ENCODE assay signal across 8 mouse cellular contexts in the genomic region with DNA sequence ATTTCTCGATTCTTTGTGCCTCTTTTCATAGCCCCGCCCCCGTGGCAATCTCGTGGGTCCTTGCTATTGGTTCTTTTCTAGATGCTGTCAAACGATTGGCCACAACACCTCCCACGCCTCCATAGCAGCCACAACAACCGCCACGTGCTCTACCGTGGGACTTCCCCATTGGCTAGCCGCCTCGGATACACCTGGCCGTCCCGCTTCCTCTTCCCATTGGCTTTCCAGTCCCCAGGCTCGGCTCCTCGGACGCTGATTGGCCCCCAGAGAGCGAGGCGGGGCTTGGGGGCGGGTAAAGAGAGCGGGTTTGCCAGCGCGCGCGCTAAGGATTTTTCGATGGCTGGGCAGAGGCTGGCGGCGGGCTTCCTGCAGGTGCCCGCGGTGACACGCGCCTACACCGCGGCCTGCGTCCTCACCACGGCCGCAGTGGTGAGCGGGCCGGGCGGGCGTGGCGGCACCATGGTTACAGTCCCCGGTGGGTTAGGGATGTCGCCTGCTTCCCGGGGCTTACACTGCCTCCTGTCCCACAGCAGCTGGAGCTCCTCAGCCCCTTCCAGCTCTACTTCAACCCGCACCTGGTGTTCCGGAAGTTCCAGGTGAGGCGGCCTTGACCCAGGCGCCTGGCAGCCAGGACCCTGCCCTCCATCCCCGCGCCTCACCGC. TPM values are rescaled to one million over a fixed set of nuclear protein-coding genes. Genes with fewer than 3 reads are reported as not detected.
DNase-seq lines count a peak whose midpoint lies in the region; ATAC-seq and TF ChIP-seq lines count a peak whose summit lies in the region.

A gene (plus strand): TSS at position 325 of the 662 bp plus-strand sequence.

- DNase-seq in cerebellum, adult 11-12 months: peak; percentile 99
- peak; percentile 82 for DNase-seq in heart, postnatal 25 days (ENCODE audit: low spot score)
- DNase-seq in layer of hippocampus, adult 11-12 months (ENCODE audit: low spot score): peak; percentile 98
- DNase-seq in liver, postnatal 0 days: peak; percentile 95

- peak within 1 kb of the TSS; percentile 89 for H3K4me2 ChIP-seq in forebrain, embryonic 16.5 days (ENCODE audit: low read length)
- peak within 1 kb of the TSS; percentile 80 for H3K4me2 ChIP-seq in liver, postnatal 0 days (ENCODE audit: low read depth, low read length)
- H3K4me2 ChIP-seq in neural tube, embryonic 14.5 days (ENCODE audit: low read depth, low read length): peak within 1 kb of the TSS; percentile 84

- no peak within 1 kb of the TSS for H3K27ac ChIP-seq in ES-Bruce4 (ENCODE audit: insufficient read depth, low read length)
- H3K27ac ChIP-seq in forebrain, embryonic 16.5 days (ENCODE audit: low read length): no peak within 1 kb of the TSS
- H3K27ac ChIP-seq in liver, postnatal 0 days (ENCODE audit: low read depth): 0 out of 2 replicates have a peak within 1 kb of the TSS, but pooled peaks have one; percentile 25
- H3K27ac ChIP-seq in neural tube, embryonic 14.5 days (ENCODE audit: low read depth, low read length): peak within 1 kb of the TSS; percentile 40; the same call in 1 of the 2 replicates
- H3K27ac ChIP-seq in testis, adult 2 months (ENCODE audit: control insufficient read depth, insufficient read depth, low read depth, low read length): peak within 1 kb of the TSS; percentile 75

- intact Hi-C loops in heart, postnatal 25 days (cut with DNase I): no loop called here

- peak; percentile 99 for ATAC-seq in forebrain, embryonic 16.5 days
- ATAC-seq in liver, postnatal 0 days: peak; percentile 100
- ATAC-seq in neural tube, embryonic 14.5 days (ENCODE audit: low read depth): peak; percentile 99

- under 1% methylated on average over 51 of the region's 51 CpGs for WGBS in forebrain, embryonic 16.5 days
- WGBS in liver, postnatal 0 days (ENCODE audit: insufficient replicate concordance): 2% methylated on average over 47 of the region's 51 CpGs
- 2% methylated on average over 51 of the region's 51 CpGs for WGBS in neural tube, embryonic 14.5 days

- peaks cover 9% of the 10 kb centered on the region; the same call in 1 of the 2 replicates for H3K36me3 ChIP-seq in ES-Bruce4 (ENCODE audit: control insufficient read depth, insufficient read depth, low read length, poor library complexity, severe bottlenecking)
- H3K36me3 ChIP-seq in forebrain, embryonic 16.5 days (ENCODE audit: control insufficient read depth, insufficient read depth): peaks cover 20% of the 10 kb centered on the region
- H3K36me3 ChIP-seq in liver, postnatal 0 days (replicated peaks; ENCODE audit: insufficient read depth, low read length): peaks cover 24% of the 10 kb centered on the region
- H3K36me3 ChIP-seq in neural tube, embryonic 14.5 days (ENCODE audit: control insufficient read depth, insufficient read depth, low read length): peaks cover 29% of the 10 kb centered on the region
- H3K36me3 ChIP-seq in testis, adult 2 months (ENCODE audit: control insufficient read depth, insufficient read depth, low read length): no peaks in the 10 kb centered on the region

- no peak for TF ChIP-seq CTCF in ES-Bruce4 (IDR thresholded peaks at IDR 0.05; ENCODE audit: low read depth, low read length)
- TF ChIP-seq CTCF in liver, postnatal 0 days (IDR thresholded peaks at IDR 0.05; ENCODE audit: low read depth): no peak
- no peak for TF ChIP-seq CTCF in testis, adult 2 months (IDR thresholded peaks at IDR 0.05; ENCODE audit: control insufficient read depth, insufficient read depth, insufficient replicate concordance, low read depth, low read length)

- no peak for TF ChIP-seq EP300 in ES-Bruce4 (IDR thresholded peaks at IDR 0.05; ENCODE audit: insufficient read depth, low read depth, low read length)
- peak; percentile 44; the same call in 1 of the 2 replicates for TF ChIP-seq EP300 in liver, postnatal 0 days (IDR thresholded peaks at IDR 0.05; ENCODE audit: low read depth)

- TF ChIP-seq POLR2A in ES-Bruce4 (IDR thresholded peaks at IDR 0.05; ENCODE audit: insufficient read depth, low read length): no peak
- TF ChIP-seq POLR2A in testis, adult 2 months (IDR thresholded peaks at IDR 0.05; ENCODE audit: control insufficient read depth, low read depth, low read length): peak; percentile 48; the same call in 1 of the 2 replicates

- H3K9ac ChIP-seq in ES-Bruce4 (ENCODE audit: low read depth, poor library complexity, severe bottlenecking): peak within 1 kb of the TSS; percentile 22
- peak within 1 kb of the TSS; percentile 48 for H3K9ac ChIP-seq in forebrain, embryonic 16.5 days (replicated peaks; ENCODE audit: low read depth, low read length)
- H3K9ac ChIP-seq in liver, postnatal 0 days (replicated peaks): 0 out of 2 replicates have a peak within 1 kb of the TSS, but pooled peaks have one; percentile 24
- H3K9ac ChIP-seq in neural tube, embryonic 14.5 days (replicated peaks; ENCODE audit: low read depth, low read length): peak within 1 kb of the TSS; percentile 55

- H3K4me1 ChIP-seq in ES-Bruce4 (ENCODE audit: control insufficient read depth, insufficient read depth, low read length): no peaks in the 10 kb centered on the region
- H3K4me1 ChIP-seq in forebrain, embryonic 16.5 days (replicated peaks; ENCODE audit: control insufficient read depth, insufficient read depth, low read length): peaks cover 10% of the 10 kb centered on the region
- peaks cover 6% of the 10 kb centered on the region for H3K4me1 ChIP-seq in liver, postnatal 0 days (ENCODE audit: insufficient read depth)
- no peaks in the 10 kb centered on the region; the same call in none of the 2 replicates for H3K4me1 ChIP-seq in neural tube, embryonic 14.5 days (ENCODE audit: control insufficient read depth, insufficient read depth, low read length)
- H3K4me1 ChIP-seq in testis, adult 2 months (ENCODE audit: control insufficient read depth, insufficient read depth, low read length): peaks cover 9% of the 10 kb centered on the region

- peak within 1 kb of the TSS; percentile 65 for H3K4me3 ChIP-seq in ES-Bruce4 (ENCODE audit: low read depth, low read length)
- peak within 1 kb of the TSS; percentile 49 for H3K4me3 ChIP-seq in forebrain, embryonic 16.5 days (replicated peaks; ENCODE audit: low read length)
- H3K4me3 ChIP-seq in liver, postnatal 0 days (ENCODE audit: low read depth, low read length): peak within 1 kb of the TSS; percentile 41
- H3K4me3 ChIP-seq in neural tube, embryonic 14.5 days (ENCODE audit: low read depth, low read length): peak within 1 kb of the TSS; percentile 33
- H3K4me3 ChIP-seq in testis, adult 2 months (ENCODE audit: control insufficient read depth, low read depth, low read length): peak within 1 kb of the TSS; percentile 90

- H3K9me3 ChIP-seq in ES-Bruce4 (replicated peaks; ENCODE audit: control insufficient read depth, insufficient read depth, low read length, poor library complexity, severe bottlenecking): no peaks in the 10 kb centered on the region
- no peaks in the 10 kb centered on the region for H3K9me3 ChIP-seq in forebrain, embryonic 16.5 days (ENCODE audit: control insufficient read depth, low read length)
- H3K9me3 ChIP-seq in liver, postnatal 0 days (ENCODE audit: low read length): no peaks in the 10 kb centered on the region
- no peaks in the 10 kb centered on the region for H3K9me3 ChIP-seq in neural tube, embryonic 14.5 days (ENCODE audit: control insufficient read depth, low read length)

- no peaks in the 10 kb centered on the region for H3K27me3 ChIP-seq in ES-Bruce4 (ENCODE audit: control insufficient read depth, insufficient read depth, low read length, poor library complexity, severe bottlenecking)
- H3K27me3 ChIP-seq in forebrain, embryonic 16.5 days (replicated peaks; ENCODE audit: control insufficient read depth, insufficient read depth, low read length): no peaks in the 10 kb centered on the region
- H3K27me3 ChIP-seq in liver, postnatal 0 days (ENCODE audit: insufficient read depth, low read length): no peaks in the 10 kb centered on the region
- no peaks in the 10 kb centered on the region for H3K27me3 ChIP-seq in neural tube, embryonic 14.5 days (ENCODE audit: control insufficient read depth, insufficient read depth, low read length)
- H3K27me3 ChIP-seq in testis, adult 2 months (ENCODE audit: control insufficient read depth, insufficient read depth, low read length): no peaks in the 10 kb centered on the region

RNA-seq across cellular contexts. Expression of the gene that starts here (rescaled TPM):
- 9.6 and 13.8 TPM in 2 replicates for polyA plus RNA-seq in ES-Bruce4 (2011; ENCODE audit: insufficient read depth, insufficient read length, low read depth, missing spikeins)
- polyA plus RNA-seq in forebrain, embryonic 16.5 days (2015; fragmentation: Nextera tagmentation; extraction: Ambion mirVana): 2.0 and 3.3 TPM in 2 replicates
- under 1 TPM; 0.26 to 0.78 TPM for total RNA-seq in heart, postnatal 25 days (2021)
- 0.52 and 0.95 TPM in 2 replicates for polyA plus RNA-seq in liver, postnatal 0 days (2015; fragmentation: Nextera tagmentation; extraction: Ambion mirVana)
- polyA plus RNA-seq in neural tube, embryonic 14.5 days (2014; fragmentation: Nextera tagmentation; extraction: Ambion mirVana): 1.9 and 2.0 TPM in 2 replicates
- 120 and 145 TPM in 2 replicates for polyA plus RNA-seq in testis, adult 2 months (2012; rRNA removed)

Comparison
In these comparisons a context has a peak if more than half of its experiments do, and no peak if none do; other contexts are left out.
1. Peak in DNase-seq in heart, postnatal 25 days; RNA of the gene not detected or under 1 TPM.
2. Peak in DNase-seq, ATAC-seq, H3K4me3 ChIP-seq, H3K27ac ChIP-seq, H3K9ac ChIP-seq and H3K4me2 ChIP-seq in liver, postnatal 0 days; RNA of the gene not detected or under 1 TPM.
3. H3K27ac ChIP-seq: peak in neural tube, embryonic 14.5 days (single experiment) and testis, adult 2 months (single experiment); none in ES-Bruce4 (single experiment) and forebrain, embryonic 16.5 days (single experiment).
4. H3K4me3 ChIP-seq: peak in every context shown above with its lines; median percentile 90 in testis, adult 2 months; 65 in ES-Bruce4; 49 in forebrain, embryonic 16.5 days; 41 in liver, postnatal 0 days; 33 in neural tube, embryonic 14.5 days.
5. Peak in every context shown above with its lines, with median percentiles within 50 percentile points of each other: H3K9ac ChIP-seq, DNase-seq, ATAC-seq and H3K4me2 ChIP-seq.